Mouse (Mus musculus) left cerebral cortex, postnatal 25 days (tissue): ENCODE results near the gene Rpl21. TPM values are rescaled to one million over a fixed set of nuclear protein-coding genes. Genes with fewer than 3 reads are reported as not detected.
"Not testable (repeated sequence)": the region's sequence is repeated elsewhere in the genome, so short reads cannot be mapped to it uniquely, and the experiment has no call there.

Experiments
- DNase-seq, 2 experiments: peaks; one replicate each; pipeline ENCODE4 v3.0.0; 2022; ENCODE audit warnings: low spot score in 2 of 2, mixed read lengths in 1 of 2
- intact Hi-C: fragments of 180-260 bp; cut with DNase I; formaldehyde crosslinking; loops from one replicate; pipeline ENCODE4 v1.15.1; 2025
- total RNA-seq, 2 experiments: library from RNA; stranded (reverse); gene quantifications; 2 replicates each; pipeline ENCODE4 v1.2.3; 2021

Gene Rpl21
- total RNA-seq, 2 experiments from 2014 or later, result 151 to 154 TPM

- intact Hi-C loops, result no loop called here
- no peak for DNase-seq
Measured at GRCm38 (mm10) chr5:146860222-146860998, 27.7 kb downstream of the Rpl21 start.

GRCm38 (mm10) chr5:146861588-146861987, 28.9 kb downstream of the Rpl21 start:
- DNase-seq, result peak; percentile 54 to 95
- intact Hi-C loops, result no loop called here

- DNase-seq, result no peak
- intact Hi-C loops, result no loop called here
Measured at GRCm38 (mm10) chr5:146865511-146865910, 32.8 kb downstream of the Rpl21 start.

- intact Hi-C loops, result no loop called here
- no peak for DNase-seq
Measured at GRCm38 (mm10) chr5:146866277-146866676, 33.6 kb downstream of the Rpl21 start.

GRCm38 (mm10) chr5:146867246-146867945, 34.7 kb downstream of the Rpl21 start:
- intact Hi-C loops, result no loop called here
- peak; percentile 84 to 95 for DNase-seq

GRCm38 (mm10) chr5:146867946-146868314, 35.2 kb downstream of the Rpl21 start:
- no peak for DNase-seq
- intact Hi-C loops, result no loop called here

- intact Hi-C loops, result no loop called here
- no peak for DNase-seq
Measured at GRCm38 (mm10) chr5:146872981-146873631, 40.4 kb downstream of the Rpl21 start.

- DNase-seq, result no peak
Measured at GRCm38 (mm10) chr5:146876024-146876423, 43.3 kb downstream of the Rpl21 start.

GRCm38 (mm10) chr5:146877882-146878281, 45.2 kb downstream of the Rpl21 start:
- intact Hi-C loops, DNase-seq: not testable (repeated sequence)

More at GRCm38 (mm10) chr5:146876024-146876423, 43.3 kb downstream of the Rpl21 start:
- intact Hi-C loops, result no loop called here

GRCm38 (mm10) chr5:146882261-146882660, 49.6 kb downstream of the Rpl21 start:
- no peak for DNase-seq

GRCm38 (mm10) chr5:146883053-146883452, 50.4 kb downstream of the Rpl21 start:
- no peak for DNase-seq
- intact Hi-C loops, result no loop called here

More at GRCm38 (mm10) chr5:146882261-146882660, 49.6 kb downstream of the Rpl21 start:
- intact Hi-C loops, result no loop called here

- intact Hi-C loops, result no loop called here
- peak in 1 of 2 experiments; percentile 19 for DNase-seq
Measured at GRCm38 (mm10) chr5:146883486-146884272, 51.0 kb downstream of the Rpl21 start.

Other genes starting within 250 kb of the Rpl21 start
- 10 to 100 TPM; 28.1 to 32.2 TPM for gene Gpr12, start 247.7 kb upstream of the Rpl21 start, total RNA-seq
- gene Usp12, start 37.9 kb upstream of the Rpl21 start, total RNA-seq, result 10 to 100 TPM; 53.7 to 56.7 TPM
- gene Rasl11a, start 12.2 kb downstream of the Rpl21 start, total RNA-seq, result 10 to 100 TPM in 1 of 2 experiments, 1 to 10 TPM in 1; 7.1 to 11.2 TPM
- gene Gtf3a, start 115.8 kb downstream of the Rpl21 start, total RNA-seq, result 10 to 100 TPM; 25.3 to 25.4 TPM
- 10 to 100 TPM; 20.6 to 20.8 TPM for gene Mtif3, start 130.9 kb downstream of the Rpl21 start, total RNA-seq
- 1 to 10 TPM; 5.1 to 6.3 TPM for gene Lnx2, start 243.7 kb downstream of the Rpl21 start, total RNA-seq
- gene Polr1d, start 244.2 kb downstream of the Rpl21 start, total RNA-seq, result 10 to 100 TPM; 72.0 to 72.9 TPM